Mouse (Mus musculus): Measurements from ENCODE around the gene Thrap3.

GRCm38 (mm10) chr4:126204016-126204415, 1.5 kb upstream of the Thrap3 start:
- TF ChIP-seq POLR2A (IDR thresholded peaks at IDR 0.05; ENCODE audit: insufficient read depth, low read depth, low read length) (no peak), CTCF (IDR thresholded peaks at IDR 0.05) (no peak), EP300 (IDR thresholded peaks at IDR 0.05; ENCODE audit: insufficient read depth, low read depth, low read length) (no peak)
